Mouse (Mus musculus) left cerebral cortex, adult 2 months (tissue): ENCODE data around the gene Ltb4r2. TPM values are rescaled to one million over a fixed set of nuclear protein-coding genes. Genes with fewer than 3 reads are reported as not detected.

Experiments
- DNase-seq, 2 experiments: peaks; one replicate each; pipeline ENCODE4 v3.0.0; 2021 to 2022; ENCODE audit warnings: low spot score in 2 of 2, mixed read lengths in 1 of 2; ENCODE audit errors: extremely low spot score in 1 of 2
- H3K27ac ChIP-seq: fragments of 200-600 bp; 2 replicates; pipeline ENCODE4 v1.8.1; 2022
- H3K4me3 ChIP-seq: fragments of 200-600 bp; 2 replicates; pipeline ENCODE4 v1.8.1; 2022
- CTCF ChIP-seq: fragments of 200-600 bp; IDR thresholded peaks from 2 replicates; pipeline ENCODE4 v1.8.1; 2022; ENCODE audit warnings: antibody characterized with exemption, mild to moderate bottlenecking, moderate library complexity
- intact Hi-C: fragments of 180-260 bp; cut with DNase I; formaldehyde crosslinking; loops from one replicate; pipeline ENCODE4 v1.15.1; 2025
- total RNA-seq, 2 experiments: library from RNA; stranded (reverse); gene quantifications; 2 replicates each; pipeline ENCODE4 v1.2.3; 2021

Ltb4r2 gene
- total RNA-seq, 2 experiments from 2014 or later = 0.33 to 0.38 TPM

GRCm38 (mm10) chr14:55723433-55723832 is 37.8 kb upstream of the Ltb4r2 start:
- Histone ChIP-seq H3K4me3 (no peak overlapping the region), H3K27ac (no peak overlapping the region)
- DNase-seq = no peak
- intact Hi-C loops = loop anchor here (2.0 kb wide), 2 partner anchors 21 to 43 kb away; partner anchors contain the start of genes Dhrs1, Nop9 and Tinf2
- no peak for TF ChIP-seq CTCF

- no peak overlapping the region for H3K4me3 ChIP-seq
- intact Hi-C loops = no loop called here
Measured at GRCm38 (mm10) chr14:55724411-55724871, 36.8 kb upstream of the Ltb4r2 start.

GRCm38 (mm10) chr14:55726261-55726660 is 35.0 kb upstream of the Ltb4r2 start:
- H3K27ac ChIP-seq = no peak overlapping the region
- intact Hi-C loops = no loop called here
- no peak overlapping the region for H3K4me3 ChIP-seq
- no peak for DNase-seq
- TF ChIP-seq CTCF = no peak

More at GRCm38 (mm10) chr14:55724411-55724871, 36.8 kb upstream of the Ltb4r2 start:
- no peak for DNase-seq
- no peak for TF ChIP-seq CTCF
- no peak overlapping the region for H3K27ac ChIP-seq

- intact Hi-C loops = no loop called here
- H3K27ac ChIP-seq = no peak overlapping the region
- no peak for DNase-seq
- TF ChIP-seq CTCF = no peak
- no peak overlapping the region for H3K4me3 ChIP-seq
Measured at GRCm38 (mm10) chr14:55727889-55728685, 33.1 kb upstream of the Ltb4r2 start.

- DNase-seq = no peak
- intact Hi-C loops = no loop called here
- no peak overlapping the region for H3K4me3 ChIP-seq
- no peak for TF ChIP-seq CTCF
- peak overlapping the region; percentile 20; the same call in 1 of the 2 replicates for H3K27ac ChIP-seq
Measured at GRCm38 (mm10) chr14:55730116-55730515, 31.1 kb upstream of the Ltb4r2 start.

- H3K27ac ChIP-seq = no peak overlapping the region; the same call in 1 of the 2 replicates
- TF ChIP-seq CTCF = no peak
- H3K4me3 ChIP-seq = no peak overlapping the region
- intact Hi-C loops = no loop called here
- DNase-seq = no peak
Measured at GRCm38 (mm10) chr14:55730531-55731032, 30.6 kb upstream of the Ltb4r2 start.

GRCm38 (mm10) chr14:55733889-55734288 is 27.3 kb upstream of the Ltb4r2 start:
- Histone ChIP-seq H3K4me3 (no peak overlapping the region), H3K27ac (no peak overlapping the region)
- no peak for TF ChIP-seq CTCF
- DNase-seq = no peak
- intact Hi-C loops = no loop called here

GRCm38 (mm10) chr14:55734869-55735268 is 26.4 kb upstream of the Ltb4r2 start:
- no peak overlapping the region for H3K27ac ChIP-seq
- TF ChIP-seq CTCF = no peak
- intact Hi-C loops = no loop called here
- DNase-seq = no peak
- H3K4me3 ChIP-seq = no peak overlapping the region

- no peak for TF ChIP-seq CTCF
- H3K4me3 ChIP-seq = no peak overlapping the region
- H3K27ac ChIP-seq = no peak overlapping the region
- intact Hi-C loops = no loop called here
- DNase-seq = no peak
Measured at GRCm38 (mm10) chr14:55735334-55735733, 25.9 kb upstream of the Ltb4r2 start.

GRCm38 (mm10) chr14:55735758-55736157 is 25.5 kb upstream of the Ltb4r2 start:
- no peak for TF ChIP-seq CTCF
- H3K4me3 ChIP-seq = no peak overlapping the region
- no peak for DNase-seq
- intact Hi-C loops = no loop called here
- H3K27ac ChIP-seq = no peak overlapping the region

GRCm38 (mm10) chr14:55737086-55737687 is 24.0 kb upstream of the Ltb4r2 start:
- intact Hi-C loops = no loop called here
- no peak for DNase-seq
- H3K27ac ChIP-seq = no peak overlapping the region
- no peak for TF ChIP-seq CTCF
- H3K4me3 ChIP-seq = no peak overlapping the region

GRCm38 (mm10) chr14:55743711-55744110 is 17.5 kb upstream of the Ltb4r2 start:
- Histone ChIP-seq H3K27ac (no peak overlapping the region), H3K4me3 (no peak overlapping the region)
- peak; percentile 98 for TF ChIP-seq CTCF
- DNase-seq = peak; percentile 84 to 90
- intact Hi-C loops = loop anchor here (1.0 to 2.0 kb wide), 2 partner anchors 21 to 61 kb away; partner anchors contain the start of gene Rabggta
